Mouse (Mus musculus) left cerebral cortex, postnatal 25 days (tissue): ENCODE measurements around the gene Ccdc13. TPM values are rescaled to one million over a fixed set of nuclear protein-coding genes. Genes with fewer than 3 reads are reported as not detected.

Source experiments
- DNase-seq, 2 experiments: peaks; one replicate each; pipeline ENCODE4 v3.0.0; 2022; ENCODE audit warnings: low spot score in 2 of 2, mixed read lengths in 1 of 2
- intact Hi-C: fragments of 180-260 bp; cut with DNase I; formaldehyde crosslinking; loops from one replicate; pipeline ENCODE4 v1.15.1; 2025
- total RNA-seq, 2 experiments: library from RNA; stranded (reverse); gene quantifications; 2 replicates each; pipeline ENCODE4 v1.2.3; 2021

Gene Ccdc13
- total RNA-seq, 2 experiments from 2014 or later: 5.2 to 6.9 TPM

DNA sequence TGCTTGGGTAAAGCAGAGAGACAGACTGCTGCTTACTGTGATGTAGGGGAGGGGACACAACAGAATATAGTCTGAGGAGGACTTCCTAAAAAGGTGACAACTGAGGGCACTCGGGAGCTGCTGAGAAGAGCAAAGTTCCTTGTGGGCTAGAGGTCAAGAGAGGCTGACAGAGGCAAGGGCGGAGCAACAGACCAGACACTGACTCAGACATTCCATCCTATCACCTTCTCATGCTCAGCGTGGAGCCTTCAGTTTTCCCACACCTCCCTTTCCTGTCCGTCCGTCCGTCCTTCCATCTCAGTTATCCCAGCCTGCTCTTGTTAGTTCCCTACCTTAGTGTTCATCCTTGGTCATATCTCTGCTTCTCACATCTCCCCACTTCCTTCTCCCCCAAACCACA, 24.1 kb downstream of the Ccdc13 start:
- intact Hi-C loops: no loop called here
- DNase-seq: no peak

DNA sequence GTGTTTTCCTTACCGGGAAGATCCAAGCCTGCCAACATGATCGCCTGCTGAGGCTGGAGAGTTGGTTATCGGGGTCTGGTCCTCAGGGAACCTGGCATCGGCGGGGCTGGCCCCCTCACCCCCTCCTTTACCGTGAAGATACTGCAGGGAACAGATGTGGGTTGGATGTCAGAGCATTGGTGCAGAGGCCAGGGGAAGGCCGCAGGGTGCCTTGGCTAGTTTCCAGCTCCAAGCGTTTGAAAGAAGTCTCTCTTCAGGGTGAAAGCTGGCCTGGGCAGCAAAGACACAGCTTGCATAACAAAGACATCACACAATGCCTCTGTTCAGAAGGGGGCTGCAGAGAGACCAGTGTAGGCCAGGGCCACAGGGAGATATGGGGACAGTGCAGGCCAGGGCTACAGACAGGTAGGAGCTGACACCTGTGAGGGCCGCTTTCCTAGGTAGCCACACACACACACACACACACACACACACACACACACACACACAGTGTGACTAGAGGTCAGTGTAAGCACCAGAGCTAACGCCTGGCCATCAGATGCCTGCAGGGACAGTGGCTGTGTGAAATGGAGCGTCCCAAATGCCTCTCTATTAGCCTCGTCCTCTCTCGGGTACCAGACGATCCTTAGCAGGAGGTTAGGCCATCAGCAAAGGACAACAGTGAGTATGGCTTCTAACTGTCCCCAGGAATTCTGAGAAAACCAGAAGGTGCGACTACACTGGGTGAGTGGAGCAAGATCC, 29.0 kb downstream of the Ccdc13 start:
- peak; percentile 64 to 80 for DNase-seq
- intact Hi-C loops: no loop called here

DNA sequence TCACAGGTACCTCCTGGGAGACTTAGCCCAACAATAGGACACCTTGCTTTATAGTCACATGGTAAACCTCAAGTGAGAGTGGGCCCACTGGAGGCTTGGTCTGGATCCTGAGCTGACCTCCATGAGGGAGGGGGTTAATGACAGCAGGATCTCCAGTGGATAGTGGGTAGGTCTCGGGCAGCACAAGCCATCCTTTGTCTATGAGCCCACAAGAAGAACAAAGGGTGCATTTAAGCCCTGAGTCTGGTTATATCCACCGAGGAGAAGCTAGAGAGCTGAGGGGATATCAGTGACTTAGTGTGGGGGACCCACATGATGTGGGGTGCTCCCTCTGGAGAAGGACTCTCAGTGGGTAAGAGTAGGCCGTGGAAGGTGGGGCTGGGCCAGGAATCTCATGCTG, 30.8 kb downstream of the Ccdc13 start:
- DNase-seq: no peak
- intact Hi-C loops: no loop called here

DNA sequence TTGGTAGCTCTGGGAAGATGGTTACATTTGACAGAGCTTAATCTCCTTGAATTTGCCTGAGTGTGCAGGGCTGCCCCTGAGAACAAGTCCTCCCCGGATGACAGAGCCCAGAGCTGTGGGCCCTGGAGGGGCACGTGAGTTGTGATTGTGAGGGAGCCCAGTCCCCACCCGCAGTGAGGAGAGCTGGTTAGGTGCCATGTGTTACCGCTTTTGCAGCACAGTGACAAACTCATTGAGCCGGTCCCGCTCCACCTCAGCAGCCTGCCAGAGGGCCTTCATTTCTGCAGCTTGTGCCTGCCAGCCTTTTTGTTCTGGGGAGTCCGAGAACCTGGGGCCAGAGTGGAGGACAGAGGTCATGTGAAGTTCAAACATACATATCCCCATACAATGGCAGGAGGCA, 31.3 kb downstream of the Ccdc13 start:
- DNase-seq: no peak
- intact Hi-C loops: no loop called here

DNA sequence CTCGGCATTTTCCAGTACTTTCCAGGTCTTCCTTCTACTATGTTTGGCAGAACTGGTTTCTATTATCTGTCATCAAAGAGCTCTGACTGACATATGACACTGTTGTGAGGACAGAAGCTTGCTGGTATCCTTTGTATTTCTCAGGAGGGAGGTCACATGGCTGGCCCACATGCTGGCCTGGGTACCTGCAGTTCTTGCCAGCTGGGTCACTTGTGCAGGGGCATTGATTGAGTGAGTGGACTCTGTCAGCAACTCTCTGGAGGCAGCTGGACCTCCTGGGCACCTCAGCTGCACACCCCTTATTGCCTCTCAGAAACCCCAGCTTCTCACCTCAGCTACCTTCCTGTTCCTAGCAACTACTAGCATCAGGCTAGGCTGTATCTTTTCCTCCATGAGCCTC, 31.7 kb downstream of the Ccdc13 start:
- no peak for DNase-seq
- intact Hi-C loops: no loop called here

DNA sequence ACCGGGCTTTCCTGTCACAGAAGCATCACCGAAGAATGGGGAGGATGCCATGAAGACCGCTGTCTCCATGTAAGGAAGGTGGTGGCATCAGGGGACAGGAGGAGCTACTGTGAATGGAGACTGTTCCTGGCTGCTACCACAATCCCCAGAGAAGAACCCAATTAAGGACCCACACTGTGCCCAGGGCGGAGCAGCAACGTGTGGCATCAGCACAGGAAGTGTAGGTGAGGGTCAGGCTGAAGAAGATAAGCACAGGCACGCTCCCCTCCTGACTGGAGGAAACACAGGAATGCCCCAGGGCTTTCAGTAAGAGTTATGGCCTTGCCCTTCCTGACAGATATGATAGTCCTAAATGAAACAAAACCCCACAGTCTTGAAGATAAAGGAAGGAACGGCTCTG, 36.5 kb downstream of the Ccdc13 start:
- DNase-seq: no peak
- intact Hi-C loops: no loop called here

DNA sequence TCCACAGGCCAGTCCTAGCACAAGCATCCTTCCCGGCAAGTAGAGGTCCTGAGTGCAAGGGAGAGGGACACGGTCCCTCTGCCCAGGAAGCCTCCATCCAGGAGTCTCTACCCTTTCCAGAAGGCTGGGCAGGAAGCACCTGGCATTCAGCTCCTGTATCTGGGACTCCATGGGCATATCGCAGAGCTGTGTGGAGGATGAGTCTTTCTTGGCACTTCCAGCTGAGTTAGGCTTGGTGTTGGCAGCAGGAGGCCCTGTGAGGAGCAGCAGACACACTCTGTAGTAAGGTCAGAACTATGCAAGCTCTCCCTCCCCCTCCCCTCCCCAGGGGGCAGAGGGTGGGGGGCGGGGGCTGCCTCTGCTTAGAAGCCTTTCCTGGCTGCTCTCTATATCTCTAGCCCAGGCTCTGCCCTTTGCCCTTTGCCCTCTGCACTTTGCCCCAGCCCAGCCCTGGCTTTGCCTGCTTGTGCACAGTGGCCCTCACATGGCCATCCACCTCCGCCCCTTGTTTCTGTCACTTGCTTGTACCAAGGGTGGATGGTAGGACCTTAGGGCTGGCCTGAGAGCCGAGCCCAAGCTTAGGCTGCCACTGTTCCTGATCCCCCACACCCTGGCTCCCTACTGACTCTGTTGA, 40.3 kb downstream of the Ccdc13 start:
- DNase-seq: peak in 1 of 2 experiments; percentile 35
- intact Hi-C loops: no loop called here

DNA sequence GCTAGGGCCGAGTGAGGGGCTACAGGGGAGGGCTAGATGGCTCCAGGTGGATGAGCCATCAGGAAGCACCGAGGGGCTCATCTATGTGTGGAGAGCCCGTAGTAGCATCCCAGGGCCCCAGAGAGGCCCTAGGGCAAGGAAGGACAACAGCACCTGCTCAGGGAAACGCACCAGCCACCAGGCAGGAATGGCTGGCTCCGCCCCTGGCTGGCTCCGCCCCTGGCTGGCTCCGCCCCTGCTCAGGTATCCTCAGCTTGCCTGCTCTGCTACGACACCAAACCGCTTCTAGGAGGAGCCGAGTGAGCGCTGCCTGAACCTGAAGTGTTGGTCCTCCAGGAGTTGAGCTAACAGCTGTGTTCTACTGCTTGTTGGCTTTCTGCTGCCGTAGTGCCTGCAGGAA, 41.5 kb downstream of the Ccdc13 start:
- DNase-seq: no peak
- intact Hi-C loops: no loop called here

DNA sequence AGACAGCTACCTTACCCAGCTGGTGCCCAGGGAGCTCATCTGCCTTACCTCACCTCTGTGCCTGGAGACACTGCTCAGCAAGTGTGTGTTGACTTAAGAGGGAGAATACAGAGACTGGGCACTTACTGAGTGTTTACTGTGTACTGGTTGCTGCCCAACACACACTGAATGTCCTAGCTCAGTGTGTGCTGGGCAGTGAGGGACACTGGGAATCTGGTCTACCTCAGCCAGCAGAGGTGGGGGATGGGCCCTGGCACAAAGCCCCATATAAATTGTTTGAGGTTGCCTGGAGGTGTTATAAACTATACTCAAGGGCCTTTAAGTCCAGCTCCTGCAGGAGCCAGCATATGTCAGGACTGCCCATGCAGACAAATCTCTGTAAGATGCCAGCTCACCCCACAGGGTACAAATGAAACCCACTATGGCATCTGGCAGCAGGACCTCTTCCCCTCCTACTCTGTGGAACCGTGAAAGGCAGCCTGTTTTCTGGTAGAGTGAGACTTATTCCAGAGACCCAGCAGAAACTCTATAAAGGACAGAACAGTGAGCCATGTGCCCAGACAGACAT, 44.2 kb downstream of the Ccdc13 start:
- DNase-seq: no peak
- intact Hi-C loops: no loop called here

DNA sequence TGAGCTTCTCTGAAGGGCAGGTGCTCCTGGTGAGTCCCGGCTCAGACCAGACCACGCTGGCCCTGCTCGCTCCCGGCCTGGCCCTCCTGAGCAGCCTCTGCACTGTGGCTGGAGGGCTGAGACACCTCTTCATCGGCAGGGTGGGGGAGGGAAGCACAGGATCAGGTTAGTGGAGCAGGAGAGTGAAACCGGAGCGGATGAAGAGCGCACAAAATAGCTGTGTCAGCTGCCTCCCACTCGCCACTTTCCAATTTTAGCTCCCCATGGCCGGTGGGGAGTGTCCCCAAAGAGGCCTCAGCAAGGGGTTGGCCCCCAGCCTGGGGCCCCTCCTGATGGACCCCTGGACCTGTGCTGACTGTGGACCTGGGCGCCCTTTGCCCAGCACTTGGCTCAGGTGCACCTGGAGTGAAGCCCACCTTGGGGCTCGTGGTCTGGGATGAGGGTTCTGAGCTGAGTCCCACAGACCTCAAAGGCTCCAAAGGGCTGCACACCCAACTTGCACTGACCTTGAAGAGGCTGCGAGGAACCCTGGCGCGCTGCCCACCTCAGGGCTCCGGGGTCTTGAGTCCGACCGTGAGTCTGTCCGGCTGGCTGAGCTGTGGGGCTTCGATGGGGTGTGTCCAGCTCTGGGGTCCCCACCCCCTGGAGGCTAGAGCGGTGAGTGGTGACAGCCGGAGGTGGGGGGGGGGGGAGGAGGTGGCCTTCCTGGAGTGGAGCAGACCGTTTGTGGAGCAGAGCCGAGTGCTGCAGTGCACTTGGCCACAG, 47.3 kb downstream of the Ccdc13 start, which contains the start of gene Hhatl:
TSS of gene Hhatl (minus strand) at position 751 of the 765 bp plus-strand sequence.
- intact Hi-C loops: no loop called here
- peak in 1 of 2 experiments; percentile 47 for DNase-seq

DNA sequence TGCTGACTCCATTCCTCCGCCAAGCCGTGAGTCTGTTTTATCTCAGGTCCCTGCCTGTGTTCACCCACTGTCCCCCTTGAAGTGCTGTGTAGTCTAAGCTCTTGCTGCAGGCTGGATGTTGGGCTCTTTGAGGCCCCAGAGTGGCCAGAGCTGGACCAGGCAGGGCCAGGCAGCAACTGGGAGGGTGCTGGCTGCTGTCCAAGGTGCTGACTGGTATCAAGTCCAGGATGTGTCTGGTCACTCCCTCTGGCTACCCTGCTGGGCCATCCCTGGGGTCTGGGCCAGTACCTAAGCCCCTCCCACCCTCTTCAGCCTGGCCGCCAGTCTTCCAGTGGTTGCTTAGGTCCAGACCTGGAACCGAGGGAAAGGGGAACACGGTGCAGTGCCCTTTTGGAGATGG, 48.1 kb downstream of the Ccdc13 start:
- DNase-seq: peak in 1 of 2 experiments; percentile 44
- intact Hi-C loops: no loop called here

DNA sequence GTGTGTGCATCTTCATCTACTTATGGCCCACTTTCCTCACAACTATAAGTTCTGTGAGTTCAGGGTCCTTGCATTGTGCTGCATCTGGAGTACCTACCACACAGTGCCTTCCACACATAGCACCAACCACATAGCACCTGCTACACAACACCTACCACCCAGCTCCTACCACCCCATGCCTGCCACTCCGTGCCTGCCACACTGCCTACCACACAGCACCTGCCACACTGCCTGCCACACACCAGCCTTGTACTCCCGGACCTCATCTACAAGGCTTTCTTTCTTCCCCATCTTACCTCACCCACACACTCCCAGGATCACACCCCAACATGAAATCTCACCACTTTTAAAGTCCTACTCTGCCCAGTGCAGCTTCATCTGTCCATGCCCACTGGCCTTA, 52.9 kb downstream of the Ccdc13 start:
- intact Hi-C loops: no loop called here
- DNase-seq: peak in 1 of 2 experiments; percentile 50

DNA sequence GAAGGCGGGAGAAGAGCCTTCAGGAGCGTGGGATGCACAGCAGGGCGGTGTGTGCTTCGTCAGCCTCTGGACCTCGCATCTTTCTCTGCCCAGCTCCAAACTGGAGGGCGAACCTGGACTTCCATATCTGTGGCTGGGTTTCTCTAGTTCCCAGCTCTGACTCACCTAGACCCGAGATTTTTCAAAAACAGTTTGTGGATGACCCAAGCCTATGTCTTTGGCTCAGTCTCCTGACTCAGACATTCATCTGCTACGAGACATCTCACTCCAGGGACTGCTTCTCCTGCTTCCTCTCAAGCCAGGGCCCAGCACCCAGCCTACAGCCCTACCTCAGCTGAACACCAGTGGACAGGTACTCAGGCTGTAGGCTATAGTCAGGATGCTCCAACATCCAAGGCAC, 54.0 kb downstream of the Ccdc13 start:
- intact Hi-C loops: no loop called here
- no peak for DNase-seq

DNA sequence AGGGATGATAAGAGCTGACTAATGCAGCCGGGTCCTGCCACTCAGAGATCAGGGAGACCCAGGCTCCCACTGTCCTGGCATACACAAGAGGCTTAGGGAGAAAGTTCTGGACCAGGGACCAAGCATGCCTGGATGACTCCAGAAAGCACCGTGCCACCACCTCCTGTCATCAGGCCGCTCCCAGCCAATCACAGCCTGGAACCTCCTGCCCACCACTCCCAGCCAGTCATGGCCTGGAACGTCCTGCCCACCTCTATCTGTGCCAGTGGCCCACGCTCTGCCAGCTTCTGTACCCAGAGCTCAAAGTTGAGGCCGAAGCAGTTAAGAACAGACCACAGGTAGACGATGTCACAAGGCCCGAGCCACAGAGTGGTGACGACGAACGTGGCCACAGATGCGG, 54.5 kb downstream of the Ccdc13 start:
- DNase-seq: no peak
- intact Hi-C loops: no loop called here

DNA sequence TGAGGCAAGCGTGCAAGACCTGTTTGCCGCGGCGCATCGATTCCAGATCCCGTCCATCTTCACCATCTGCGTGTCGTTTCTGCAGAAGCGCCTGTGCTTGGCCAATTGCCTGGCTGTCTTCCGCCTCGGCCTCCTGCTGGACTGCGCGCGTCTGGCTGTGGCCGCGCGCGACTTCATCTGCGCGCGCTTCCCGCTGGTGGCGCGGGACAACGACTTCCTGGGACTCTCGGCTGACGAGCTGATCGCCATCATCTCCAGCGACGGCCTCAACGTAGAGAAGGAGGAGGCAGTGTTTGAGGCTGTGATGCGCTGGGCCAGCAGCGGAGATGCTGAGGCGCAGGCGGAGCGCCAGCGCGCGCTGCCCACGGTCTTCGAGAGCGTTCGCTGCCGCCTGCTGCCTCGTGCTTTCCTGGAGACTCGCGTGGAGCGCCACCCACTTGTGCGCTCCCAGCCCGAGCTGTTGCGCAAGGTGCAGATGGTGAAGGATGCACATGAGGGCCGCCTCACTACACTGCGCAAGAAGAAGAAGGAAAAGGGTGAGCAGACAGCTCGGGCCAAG, 61.1 kb downstream of the Ccdc13 start:
- peak; percentile 85 to 91 for DNase-seq
- intact Hi-C loops: loop anchor here (1.0 to 5.0 kb wide), 2 partner anchors 48 to 111 kb away; no protein-coding TSS in a partner anchor

DNA sequence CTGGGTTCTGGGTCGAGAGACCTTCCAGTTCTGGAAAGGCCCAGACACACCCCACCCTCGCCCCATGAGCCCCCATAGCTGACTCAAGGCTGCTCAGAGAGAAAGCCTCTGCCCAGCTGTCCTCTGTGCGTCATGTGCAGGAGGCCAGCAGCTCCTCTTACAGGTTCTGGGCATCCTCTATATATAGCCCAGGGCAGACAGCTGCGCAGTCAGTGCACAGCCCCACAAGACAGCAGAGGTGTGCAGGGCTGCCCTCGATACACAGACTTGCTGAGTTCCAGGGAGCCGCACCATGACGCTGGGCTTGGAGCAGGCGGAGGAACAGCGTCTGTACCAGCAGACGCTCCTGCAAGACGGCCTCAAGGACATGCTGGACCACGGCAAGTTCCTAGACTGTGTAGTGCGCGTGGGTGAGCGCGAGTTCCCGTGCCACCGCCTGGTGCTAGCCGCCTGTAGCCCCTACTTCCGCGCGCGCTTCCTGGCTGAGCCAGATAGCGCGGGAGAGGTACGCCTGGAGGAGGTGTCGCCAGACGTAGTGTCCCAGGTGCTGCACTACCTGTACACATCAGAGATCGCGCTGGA, 61.7 kb downstream of the Ccdc13 start, which contains the start of gene Klhl40:
TSS of gene Klhl40 (plus strand) at position 124 of the 582 bp plus-strand sequence.
- peak; percentile 65 to 83 for DNase-seq
- intact Hi-C loops: loop anchor here (1.0 to 5.0 kb wide), 3 partner anchors 17 to 110 kb away; no protein-coding TSS in a partner anchor

DNA sequence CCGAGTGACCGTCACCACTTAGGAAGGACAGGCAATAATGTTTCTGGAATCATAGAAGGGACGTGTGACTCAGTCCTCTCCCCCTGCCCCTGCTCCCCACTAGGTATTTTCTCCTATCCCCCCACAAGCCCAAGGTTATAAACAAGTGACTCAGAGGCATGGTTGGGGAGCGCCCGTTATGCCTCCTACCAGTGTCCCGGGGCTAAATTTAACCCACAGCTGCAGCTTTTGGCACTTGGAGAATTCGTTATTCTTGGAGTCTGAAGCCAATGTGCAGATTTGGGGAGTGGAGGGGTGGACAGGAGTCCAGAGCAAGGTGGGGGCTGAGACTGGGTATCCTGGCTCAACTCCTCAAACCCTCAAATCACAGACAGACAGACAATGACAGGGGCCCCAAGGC, 62.8 kb downstream of the Ccdc13 start:
- intact Hi-C loops: loop anchor here (2.0 to 5.0 kb wide), 2 partner anchors 16 to 109 kb away; no protein-coding TSS in a partner anchor
- peak in 1 of 2 experiments; percentile 90 for DNase-seq

DNA sequence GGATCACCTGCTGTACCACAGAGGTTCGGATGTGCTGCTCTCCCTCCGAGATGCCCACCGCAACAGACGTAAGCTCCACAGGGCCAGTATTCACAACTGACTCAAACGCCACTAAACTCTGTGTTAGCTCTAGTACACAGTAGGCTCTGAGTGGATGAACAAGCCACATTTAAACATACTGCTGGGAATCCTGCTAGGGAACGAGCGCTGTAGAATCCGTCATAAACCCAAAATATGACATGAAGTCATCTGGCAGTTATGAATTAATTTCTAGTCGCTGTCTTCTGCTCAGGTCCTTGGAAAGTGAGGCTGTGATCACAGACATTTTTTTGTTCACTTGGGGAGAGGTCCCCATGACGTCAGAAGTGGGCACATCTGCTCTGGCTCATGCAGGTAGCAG, 63.3 kb downstream of the Ccdc13 start:
- peak in 1 of 2 experiments; percentile 69 for DNase-seq
- intact Hi-C loops: loop anchor here (2.0 to 5.0 kb wide), 2 partner anchors 15 to 109 kb away; no protein-coding TSS in a partner anchor

DNA sequence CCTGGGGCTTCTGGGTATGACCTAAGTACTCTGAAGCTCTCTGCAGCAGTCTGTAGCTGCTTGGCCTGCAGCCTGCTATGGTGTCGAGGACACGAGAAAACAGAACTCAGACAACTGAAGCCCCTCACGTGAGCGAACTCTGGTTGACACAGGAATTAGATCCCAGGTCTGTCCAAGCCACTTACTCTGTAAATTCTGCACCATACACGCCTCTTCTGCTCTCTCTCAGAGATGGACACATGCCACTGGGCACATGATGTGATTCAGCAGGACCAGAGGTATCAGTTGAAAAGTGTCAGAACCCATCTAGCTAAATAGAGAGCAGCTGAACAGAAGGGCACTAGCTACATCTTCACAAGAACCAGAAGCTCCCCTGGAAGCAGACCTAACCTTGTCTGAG, 66.8 kb downstream of the Ccdc13 start:
- intact Hi-C loops: no loop called here

More for the DNA sequence above, 66.8 kb downstream of the Ccdc13 start:
- DNase-seq: no peak
